Mouse (Mus musculus) myocyte (in vitro differentiated cells): ENCODE data around the gene Gm42791. TPM values are rescaled to one million over a fixed set of nuclear protein-coding genes. Genes with fewer than 3 reads are reported as not detected.

Experiments
- H3K27me3 ChIP-seq: one replicate; pipeline ENCODE4 v1.6.1; 2011; ENCODE audit not compliant: control insufficient read depth, insufficient read depth, insufficient read length
- H3K36me3 ChIP-seq: one replicate; pipeline ENCODE4 v1.6.1; 2011; ENCODE audit not compliant: control insufficient read depth, insufficient read depth
- H3K4me2 ChIP-seq: one replicate; pipeline ENCODE4 v1.6.1; 2011; ENCODE audit warnings: low read depth, control low read depth
- H3K4me3 ChIP-seq: one replicate; pipeline ENCODE4 v1.5.1; 2011; ENCODE audit warnings: mild to moderate bottlenecking, control low read depth, moderate library complexity
- H3K79me2 ChIP-seq: one replicate; pipeline ENCODE4 v1.6.1; 2011; ENCODE audit not compliant: control insufficient read depth, insufficient read depth
- H3ac ChIP-seq: one replicate; pipeline ENCODE4 v1.6.1; 2011; ENCODE audit not compliant: control insufficient read depth, insufficient read length
- CEBPB ChIP-seq: IDR thresholded peaks from 2 replicates; pipeline ENCODE4 v1.6.1; 2011; ENCODE audit warnings: mild to moderate bottlenecking, moderate library complexity; ENCODE audit not compliant: poor library complexity, insufficient read depth, severe bottlenecking
- E2F4 ChIP-seq: IDR thresholded peaks from one replicate; pipeline ENCODE4 v1.6.1; 2011; ENCODE audit warnings: mild to moderate bottlenecking, control low read depth, moderate library complexity; ENCODE audit not compliant: insufficient read depth
- MAX ChIP-seq: IDR thresholded peaks from one replicate; pipeline ENCODE4 v1.6.1; 2011; ENCODE audit warnings: low read depth, mild to moderate bottlenecking, control low read depth
- MYOD1 ChIP-seq, 3 experiments: IDR thresholded peaks; one replicate each; pipeline ENCODE4 v1.6.1; 2011; ENCODE audit warnings: control low read depth in 2 of 3, low read depth in 2 of 3, mild to moderate bottlenecking in 2 of 3, moderate library complexity in 1 of 3; ENCODE audit not compliant: insufficient read length in 2 of 3, control insufficient read depth in 1 of 3
- MYOG ChIP-seq, 3 experiments: IDR thresholded peaks; one replicate each; pipeline ENCODE4 v1.6.1; 2011; ENCODE audit warnings: control low read depth in 2 of 3, low read depth in 2 of 3, mild to moderate bottlenecking in 2 of 3; ENCODE audit not compliant: insufficient read length in 2 of 3, control insufficient read depth in 1 of 3, insufficient read depth in 1 of 3
- POLR2A ChIP-seq: IDR thresholded peaks from one replicate; pipeline ENCODE4 v1.6.1; 2011; ENCODE audit warnings: low read depth, mild to moderate bottlenecking, control low read depth, moderate library complexity; ENCODE audit not compliant: insufficient read length
- POLR2AphosphoS2 ChIP-seq: IDR thresholded peaks from one replicate; pipeline ENCODE4 v1.6.1; 2011; ENCODE audit warnings: low read depth, control low read depth; ENCODE audit not compliant: insufficient read length
- REST ChIP-seq: IDR thresholded peaks from one replicate; pipeline ENCODE4 v1.6.1; 2011; ENCODE audit warnings: mild to moderate bottlenecking, control low read depth, moderate library complexity; ENCODE audit not compliant: insufficient read depth, insufficient read length
- SRF ChIP-seq: IDR thresholded peaks from one replicate; pipeline ENCODE4 v1.6.1; 2011; ENCODE audit warnings: low read depth; ENCODE audit not compliant: control insufficient read depth, insufficient read length
- TCF12 ChIP-seq: IDR thresholded peaks from one replicate; pipeline ENCODE4 v1.6.1; 2011; ENCODE audit warnings: mild to moderate bottlenecking, control low read depth; ENCODE audit not compliant: poor library complexity, insufficient read depth, severe bottlenecking
- TCF3 ChIP-seq: IDR thresholded peaks from one replicate; pipeline ENCODE4 v1.6.1; 2011; ENCODE audit warnings: low read depth, control low read depth; ENCODE audit not compliant: insufficient read length
- USF1 ChIP-seq: IDR thresholded peaks from one replicate; pipeline ENCODE4 v1.6.1; 2011; ENCODE audit warnings: low read depth, mild to moderate bottlenecking, control low read depth, moderate library complexity
- polyA plus RNA-seq: library from polyadenylated mRNA; unstranded; fragments of >200 nt; fragmentation: generic; extraction: Trizol; gene quantifications from one replicate; pipeline ENCODE4 v1.2.1, GENCODE M21; 2012; ENCODE audit warnings: missing spikeins

Gm42791 gene
- polyA plus RNA-seq, 1 experiment: 0.11 TPM

GRCm38 (mm10) chr5:148923408-148923807, 71.5 kb downstream of the Gm42791 start:
- no peaks in the 10 kb centered on the region for H3K27me3 ChIP-seq
- no peak for TF ChIP-seq MAX
- no peak for TF ChIP-seq MYOG (IDR thresholded peaks at IDR 0.05; ENCODE audit: control insufficient read depth in 1 of 3, insufficient read depth in 1 of 3, insufficient read length in 2 of 3, low read depth in 2 of 3)
- no peak for TF ChIP-seq POLR2AphosphoS2
- no peak for TF ChIP-seq TCF12
- no peak for TF ChIP-seq CEBPB
- TF ChIP-seq SRF: no peak
- no peak overlapping the region for H3K4me2 ChIP-seq
- H3K79me2 ChIP-seq: peaks cover 22% of the 10 kb centered on the region
- no peak overlapping the region for H3ac ChIP-seq
- H3K36me3 ChIP-seq: peaks cover 16% of the 10 kb centered on the region
- no peak overlapping the region for H3K4me3 ChIP-seq

DNA sequence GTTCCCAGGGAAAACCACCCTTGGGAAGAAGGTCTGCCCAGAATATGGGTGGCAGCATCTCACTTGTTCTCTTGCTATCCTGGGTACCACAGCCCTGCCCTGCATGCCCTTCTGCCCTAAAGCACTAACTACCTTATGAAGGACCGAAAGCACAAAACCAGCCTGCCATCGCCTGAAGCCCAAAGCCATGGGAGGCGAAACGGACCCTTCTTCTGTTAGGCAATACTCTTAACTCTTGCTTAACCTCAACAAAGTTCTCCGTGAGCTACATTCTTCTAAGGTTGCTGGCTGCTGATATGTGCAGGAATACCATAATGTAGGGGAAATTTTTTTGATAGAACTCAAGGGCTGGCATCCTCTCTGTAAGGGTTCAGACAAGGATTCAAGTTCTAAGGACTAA, 72.2 kb downstream of the Gm42791 start:
- H3K79me2 ChIP-seq: peaks cover 18% of the 10 kb centered on the region
- no peak overlapping the region for H3K4me2 ChIP-seq
- TF ChIP-seq TCF12 (no peak), SRF (no peak), REST (no peak), POLR2A (no peak), MAX (no peak), CEBPB (no peak), POLR2AphosphoS2 (no peak), MYOD1 (IDR thresholded peaks at IDR 0.05; ENCODE audit: control insufficient read depth in 1 of 3, insufficient read length in 2 of 3, low read depth in 2 of 3) (no peak), TCF3 (no peak), MYOG (IDR thresholded peaks at IDR 0.05; ENCODE audit: control insufficient read depth in 1 of 3, insufficient read depth in 1 of 3, insufficient read length in 2 of 3, low read depth in 2 of 3) (no peak), E2F4 (no peak), USF1 (no peak)
- H3K4me3 ChIP-seq: no peak overlapping the region
- H3K36me3 ChIP-seq: peaks cover 19% of the 10 kb centered on the region
- H3K27me3 ChIP-seq: no peaks in the 10 kb centered on the region
- no peak overlapping the region for H3ac ChIP-seq

- Histone ChIP-seq H3K4me2 (no peak overlapping the region), H3K27me3 (no peaks in the 10 kb centered on the region), H3K79me2 (no peaks in the 10 kb centered on the region), H3ac (no peak overlapping the region), H3K4me3 (no peak overlapping the region), H3K36me3 (peaks cover 17% of the 10 kb centered on the region)
- TF ChIP-seq MYOD1 (IDR thresholded peaks at IDR 0.05; ENCODE audit: control insufficient read depth in 1 of 3, insufficient read length in 2 of 3, low read depth in 2 of 3) (no peak), TCF3 (no peak), MAX (no peak), CEBPB (no peak), USF1 (no peak), POLR2AphosphoS2 (no peak), SRF (no peak), POLR2A (no peak), E2F4 (no peak), REST (no peak), MYOG (IDR thresholded peaks at IDR 0.05; ENCODE audit: control insufficient read depth in 1 of 3, insufficient read depth in 1 of 3, insufficient read length in 2 of 3, low read depth in 2 of 3) (no peak), TCF12 (no peak)
Measured at GRCm38 (mm10) chr5:148918049-148918448, 76.9 kb downstream of the Gm42791 start.

- Histone ChIP-seq H3ac (no peak overlapping the region), H3K4me2 (no peak overlapping the region), H3K36me3 (peaks cover 17% of the 10 kb centered on the region), H3K4me3 (no peak overlapping the region), H3K79me2 (no peaks in the 10 kb centered on the region), H3K27me3 (no peaks in the 10 kb centered on the region)
- TF ChIP-seq REST (no peak), MAX (no peak), MYOG (IDR thresholded peaks at IDR 0.05; ENCODE audit: control insufficient read depth in 1 of 3, insufficient read depth in 1 of 3, insufficient read length in 2 of 3, low read depth in 2 of 3) (no peak), CEBPB (no peak), TCF12 (no peak), SRF (no peak)
Measured at GRCm38 (mm10) chr5:148916775-148917174, 78.2 kb downstream of the Gm42791 start.

DNA sequence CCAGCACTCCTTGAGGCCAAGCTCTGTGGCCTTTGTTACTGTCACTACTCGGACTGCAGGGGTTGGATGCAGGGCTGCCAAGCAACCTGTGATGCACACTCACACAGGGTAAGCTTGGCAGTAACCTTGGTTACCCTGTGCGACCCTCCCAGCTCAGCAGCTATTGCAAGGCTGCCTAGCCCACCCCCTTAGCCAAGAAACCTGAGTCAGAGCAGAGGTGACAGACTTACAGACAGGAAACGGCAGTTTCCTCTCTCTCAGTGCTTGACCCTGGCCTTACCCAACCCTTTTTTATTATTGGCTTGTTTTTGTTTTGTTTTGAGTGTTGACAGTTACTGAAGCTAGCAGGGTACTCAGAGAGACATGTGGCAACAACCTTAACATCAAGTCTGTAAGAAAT, 82.7 kb downstream of the Gm42791 start:
- no peak overlapping the region for H3ac ChIP-seq
- H3K36me3 ChIP-seq: no peaks in the 10 kb centered on the region
- TF ChIP-seq SRF: no peak
- no peak for TF ChIP-seq MYOD1 (IDR thresholded peaks at IDR 0.05; ENCODE audit: control insufficient read depth in 1 of 3, insufficient read length in 2 of 3, low read depth in 2 of 3)
- TF ChIP-seq MYOG (IDR thresholded peaks at IDR 0.05; ENCODE audit: control insufficient read depth in 1 of 3, insufficient read depth in 1 of 3, insufficient read length in 2 of 3, low read depth in 2 of 3): no peak
- no peak for TF ChIP-seq MAX
- no peak for TF ChIP-seq POLR2AphosphoS2
- no peak for TF ChIP-seq TCF3
- no peak for TF ChIP-seq CEBPB
- no peaks in the 10 kb centered on the region for H3K27me3 ChIP-seq
- H3K4me3 ChIP-seq: no peak overlapping the region
- no peaks in the 10 kb centered on the region for H3K79me2 ChIP-seq
- no peak overlapping the region for H3K4me2 ChIP-seq
